Mouse (Mus musculus) midbrain, embryonic 13.5 days (tissue): ENCODE measurements around the gene Pik3r5. TPM values are rescaled to one million over a fixed set of nuclear protein-coding genes. Genes with fewer than 3 reads are reported as not detected.
A peak's percentile ranks its signal among the peaks of the same experiment; 100 is the strongest.

Experiments
- ATAC-seq: fragments of 200-750 bp; cut with Nextera tagmentation; 2 replicates; pipeline ENCODE4 v1.8.0; 2017; ENCODE audit warnings: mild to moderate bottlenecking, moderate TSS enrichment, moderate library complexity
- H3K27ac ChIP-seq: fragments of 300-500 bp; sonication (generic); 2 replicates; pipeline ENCODE4 v1.5.1; 2015; ENCODE audit warnings: inconsistent platforms, mild to moderate bottlenecking, moderate library complexity
- H3K27me3 ChIP-seq: fragments of 300-500 bp; sonication (generic); 2 replicates; pipeline ENCODE4 v1.6.1; 2015; ENCODE audit warnings: mild to moderate bottlenecking, inconsistent platforms
- H3K36me3 ChIP-seq: fragments of 300-500 bp; sonication (generic); 2 replicates; pipeline ENCODE4 v1.6.1; 2015; ENCODE audit warnings: mild to moderate bottlenecking, inconsistent platforms
- H3K4me1 ChIP-seq: fragments of 300-500 bp; sonication (generic); replicated peaks from 2 replicates; pipeline ENCODE4 v1.6.1; 2015; ENCODE audit warnings: inconsistent platforms
- H3K4me2 ChIP-seq: fragments of 300-500 bp; sonication (generic); replicated peaks from 2 replicates; pipeline ENCODE4 v1.6.1; 2015; ENCODE audit warnings: moderate library complexity, mild to moderate bottlenecking, inconsistent platforms
- H3K4me3 ChIP-seq: fragments of 300-500 bp; sonication (generic); replicated peaks from 2 replicates; pipeline ENCODE4 v1.5.1; 2015; ENCODE audit warnings: mild to moderate bottlenecking, inconsistent platforms
- H3K9ac ChIP-seq: fragments of 300-500 bp; sonication (generic); replicated peaks from 2 replicates; pipeline ENCODE4 v1.6.1; 2015; ENCODE audit warnings: mild to moderate bottlenecking, inconsistent platforms
- H3K9me3 ChIP-seq: fragments of 300-500 bp; sonication (generic); 2 replicates; pipeline ENCODE4 v1.6.1; 2016; ENCODE audit warnings: mild to moderate bottlenecking, inconsistent platforms
- WGBS: fragments of 180-500 bp; shearing (Covaris S2); methylation state at CpG from one replicate; pipeline ENCODE4 v1.1.7; 2015; 5-methylcytosine and 5-hydroxymethylcytosine counted together
- polyA plus RNA-seq: library from polyadenylated mRNA; unstranded; fragments of >200 nt; fragmentation: Nextera tagmentation; extraction: Ambion mirVana; gene quantifications from 2 replicates; pipeline ENCODE4 v1.2.1, GENCODE M21; 2015

The Pik3r5 gene
- polyA plus RNA-seq: 0.24 and 0.50 TPM in 2 replicates

- peak; percentile 83 for ATAC-seq
- Histone ChIP-seq H3K27me3 (peaks cover 28% of the 10 kb centered on the region), H3K4me1 (peaks cover 12% of the 10 kb centered on the region), H3K9me3 (no peaks in the 10 kb centered on the region), H3K9ac (no peak within 1 kb of the TSS; the same call in 1 of the 2 replicates), H3K27ac (no peak within 1 kb of the TSS), H3K36me3 (no peaks in the 10 kb centered on the region), H3K4me3 (peak within 1 kb of the TSS; percentile 39), H3K4me2 (peak within 1 kb of the TSS; percentile 57)
- 10% methylated on average over 34 of the region's 35 CpGs for WGBS
Measured at GRCm38 (mm10) chr11:68431699-68432360, at the start of gene Pik3r5. TSS of gene Pik3r5 (plus strand) at chr11:68432121.

GRCm38 (mm10) chr11:68383519-68383918 lies 48.4 kb upstream of the Pik3r5 start:
- Histone ChIP-seq H3K9ac (peak overlapping the region; percentile 80), H3K4me2 (peak overlapping the region; percentile 94), H3K36me3 (no peaks in the 10 kb centered on the region), H3K27me3 (peaks cover 83% of the 10 kb centered on the region), H3K4me3 (peak overlapping the region; percentile 52), H3K27ac (no peak overlapping the region), H3K4me1 (peaks cover 64% of the 10 kb centered on the region), H3K9me3 (no peaks in the 10 kb centered on the region)
- 4% methylated on average over 10 of the region's 10 CpGs for WGBS
- ATAC-seq: no peak

GRCm38 (mm10) chr11:68384131-68384530 lies 47.8 kb upstream of the Pik3r5 start:
- H3K36me3 ChIP-seq: no peaks in the 10 kb centered on the region
- WGBS: 2% methylated on average over 12 of the region's 12 CpGs
- peak overlapping the region; percentile 52 for H3K4me3 ChIP-seq
- peaks cover 58% of the 10 kb centered on the region for H3K4me1 ChIP-seq
- ATAC-seq: no peak
- H3K9ac ChIP-seq: peak overlapping the region; percentile 80; the same call in 1 of the 2 replicates
- H3K9me3 ChIP-seq: no peaks in the 10 kb centered on the region
- peaks cover 89% of the 10 kb centered on the region for H3K27me3 ChIP-seq
- H3K4me2 ChIP-seq: peak overlapping the region; percentile 94
- H3K27ac ChIP-seq: no peak overlapping the region

GRCm38 (mm10) chr11:68384592-68385020 lies 47.3 kb upstream of the Pik3r5 start:
- peak overlapping the region; percentile 52 for H3K4me3 ChIP-seq
- H3K9me3 ChIP-seq: no peaks in the 10 kb centered on the region
- peak overlapping the region; percentile 48; the same call in 1 of the 2 replicates for H3K27ac ChIP-seq
- peak overlapping the region; percentile 94 for H3K4me2 ChIP-seq
- whole genome bisulfite sequencing: 0% methylated on average over 27 of the region's 27 CpGs
- 0 out of 2 replicates have a peak, but pooled peaks have one; percentile 1 for ATAC-seq
- peaks cover 94% of the 10 kb centered on the region for H3K27me3 ChIP-seq
- peaks cover 56% of the 10 kb centered on the region for H3K4me1 ChIP-seq
- H3K36me3 ChIP-seq: no peaks in the 10 kb centered on the region
- H3K9ac ChIP-seq: peak overlapping the region; percentile 80

GRCm38 (mm10) chr11:68385021-68385821 lies 46.7 kb upstream of the Pik3r5 start:
- peak; percentile 28; the same call in 1 of the 2 replicates for ATAC-seq
- H3K4me1 ChIP-seq: peaks cover 55% of the 10 kb centered on the region

GRCm38 (mm10) chr11:68385921-68386588 lies 45.9 kb upstream of the Pik3r5 start:
- WGBS: under 1% methylated on average over 67 of the region's 68 CpGs
- Histone ChIP-seq H3K4me1 (peaks cover 58% of the 10 kb centered on the region), H3K27me3 (peaks cover 94% of the 10 kb centered on the region), H3K4me3 (peak overlapping the region; percentile 52), H3K4me2 (peak overlapping the region; percentile 94), H3K9me3 (no peaks in the 10 kb centered on the region), H3K27ac (peak overlapping the region; percentile 80), H3K36me3 (no peaks in the 10 kb centered on the region), H3K9ac (peak overlapping the region; percentile 80)
- peak; percentile 55 for ATAC-seq

More at GRCm38 (mm10) chr11:68385021-68385821, 46.7 kb upstream of the Pik3r5 start:
- H3K27me3 ChIP-seq: peaks cover 94% of the 10 kb centered on the region
- H3K9ac ChIP-seq: peak overlapping the region; percentile 80
- WGBS: under 1% methylated on average over 94 of the region's 94 CpGs
- no peaks in the 10 kb centered on the region for H3K36me3 ChIP-seq
- H3K27ac ChIP-seq: peak overlapping the region; percentile 80
- H3K4me3 ChIP-seq: peak overlapping the region; percentile 52
- no peaks in the 10 kb centered on the region for H3K9me3 ChIP-seq
- peak overlapping the region; percentile 94 for H3K4me2 ChIP-seq

- peak overlapping the region; percentile 52 for H3K4me3 ChIP-seq
Measured at GRCm38 (mm10) chr11:68386589-68387440, 45.1 kb upstream of the Pik3r5 start.

GRCm38 (mm10) chr11:68387441-68387760 lies 44.5 kb upstream of the Pik3r5 start:
- H3K4me3 ChIP-seq: peak overlapping the region; percentile 52
- H3K27ac ChIP-seq: peak overlapping the region; percentile 80
- peak overlapping the region; percentile 80 for H3K9ac ChIP-seq
- ATAC-seq: peak; percentile 1; the same call in 1 of the 2 replicates
- H3K9me3 ChIP-seq: no peaks in the 10 kb centered on the region
- peaks cover 94% of the 10 kb centered on the region for H3K27me3 ChIP-seq
- no peaks in the 10 kb centered on the region for H3K36me3 ChIP-seq
- peak overlapping the region; percentile 94 for H3K4me2 ChIP-seq
- 17% methylated on average over 4 of the region's 4 CpGs for WGBS
- peaks cover 55% of the 10 kb centered on the region for H3K4me1 ChIP-seq

More at GRCm38 (mm10) chr11:68386589-68387440, 45.1 kb upstream of the Pik3r5 start:
- H3K9me3 ChIP-seq: no peaks in the 10 kb centered on the region
- peak overlapping the region; percentile 80 for H3K27ac ChIP-seq
- no peaks in the 10 kb centered on the region for H3K36me3 ChIP-seq
- peaks cover 94% of the 10 kb centered on the region for H3K27me3 ChIP-seq
- under 1% methylated on average over 73 of the region's 90 CpGs for WGBS
- peak overlapping the region; percentile 94 for H3K4me2 ChIP-seq
- H3K4me1 ChIP-seq: peaks cover 55% of the 10 kb centered on the region
- H3K9ac ChIP-seq: peak overlapping the region; percentile 80
- ATAC-seq: peak; percentile 68

- Histone ChIP-seq H3K4me1 (peaks cover 52% of the 10 kb centered on the region), H3K4me3 (no peak overlapping the region)
- WGBS: 30% methylated on average over 11 of the region's 11 CpGs
Measured at GRCm38 (mm10) chr11:68387971-68388654, 43.8 kb upstream of the Pik3r5 start.

GRCm38 (mm10) chr11:68388655-68389015 lies 43.3 kb upstream of the Pik3r5 start:
- 39% methylated on average over 1 of the region's 1 CpGs for WGBS

More at GRCm38 (mm10) chr11:68387971-68388654, 43.8 kb upstream of the Pik3r5 start:
- Histone ChIP-seq H3K27ac (no peak overlapping the region), H3K4me2 (no peak overlapping the region), H3K9ac (no peak overlapping the region), H3K36me3 (no peaks in the 10 kb centered on the region), H3K27me3 (peaks cover 95% of the 10 kb centered on the region), H3K9me3 (no peaks in the 10 kb centered on the region)
- no peak for ATAC-seq

More at GRCm38 (mm10) chr11:68388655-68389015, 43.3 kb upstream of the Pik3r5 start:
- peaks cover 94% of the 10 kb centered on the region for H3K27me3 ChIP-seq
- no peak overlapping the region for H3K27ac ChIP-seq
- H3K4me3 ChIP-seq: no peak overlapping the region
- no peak overlapping the region for H3K9ac ChIP-seq
- ATAC-seq: no peak
- no peaks in the 10 kb centered on the region for H3K9me3 ChIP-seq
- no peaks in the 10 kb centered on the region for H3K36me3 ChIP-seq
- peaks cover 47% of the 10 kb centered on the region for H3K4me1 ChIP-seq
- H3K4me2 ChIP-seq: no peak overlapping the region
